Mouse (Mus musculus) small intestine, adult 2 months (tissue): ENCODE results near the gene Cdc123. TPM values are rescaled to one million over a fixed set of nuclear protein-coding genes. Genes with fewer than 3 reads are reported as not detected.

ENCODE experiments used
- H3K27ac ChIP-seq: fragments of 200-500 bp; 2 replicates; pipeline ENCODE4 v1.5.1; 2012; ENCODE audit warnings: low read depth, low read length, control low read depth, inconsistent platforms; ENCODE audit not compliant: insufficient read depth
- H3K27me3 ChIP-seq: fragments of 200-500 bp; 2 replicates; pipeline ENCODE4 v1.6.1; 2012; ENCODE audit warnings: mild to moderate bottlenecking, moderate library complexity, low read length, inconsistent platforms; ENCODE audit not compliant: control insufficient read depth, insufficient read depth
- H3K36me3 ChIP-seq: fragments of 200-500 bp; 2 replicates; pipeline ENCODE4 v1.6.1; 2012; ENCODE audit warnings: mild to moderate bottlenecking, low read length, control low read depth, inconsistent platforms; ENCODE audit not compliant: control insufficient read depth, insufficient read depth
- H3K4me1 ChIP-seq: fragments of 200-500 bp; 2 replicates; pipeline ENCODE4 v1.6.1; 2012; ENCODE audit warnings: low read length, inconsistent platforms, mixed read lengths; ENCODE audit not compliant: control insufficient read depth, insufficient read depth, insufficient read length
- H3K4me3 ChIP-seq: fragments of 200-500 bp; 2 replicates; pipeline ENCODE4 v1.5.1; 2012; ENCODE audit warnings: low read depth, mild to moderate bottlenecking, control low read depth, inconsistent platforms, low read length, moderate library complexity
- CTCF ChIP-seq: fragments of 200-500 bp; IDR thresholded peaks from 2 replicates; pipeline ENCODE4 v1.5.1; 2012; ENCODE audit warnings: low read depth, mild to moderate bottlenecking, control low read depth, inconsistent platforms, low read length, moderate library complexity, mixed read lengths; ENCODE audit not compliant: insufficient replicate concordance, insufficient read length; ENCODE audit errors: extremely low read depth
- POLR2A ChIP-seq: fragments of 200-500 bp; IDR thresholded peaks from 2 replicates; pipeline ENCODE4 v1.6.1; 2012; ENCODE audit warnings: low read depth, mild to moderate bottlenecking, control low read depth, inconsistent platforms, low read length, moderate library complexity
- WGBS: fragments of 180-500 bp; shearing (Covaris S2); methylation state at CpG from one replicate; pipeline ENCODE4 v1.1.7; 2018; 5-methylcytosine and 5-hydroxymethylcytosine counted together
- polyA plus RNA-seq: library from polyadenylated mRNA; depleted of rRNA; stranded (reverse); fragments of >200 nt; gene quantifications from 2 replicates; pipeline ENCODE4 v1.2.3, GENCODE M21; 2012; rRNA removed

Gene Cdc123
- polyA plus RNA-seq, 1 experiment, result 39.4 TPM

DNA sequence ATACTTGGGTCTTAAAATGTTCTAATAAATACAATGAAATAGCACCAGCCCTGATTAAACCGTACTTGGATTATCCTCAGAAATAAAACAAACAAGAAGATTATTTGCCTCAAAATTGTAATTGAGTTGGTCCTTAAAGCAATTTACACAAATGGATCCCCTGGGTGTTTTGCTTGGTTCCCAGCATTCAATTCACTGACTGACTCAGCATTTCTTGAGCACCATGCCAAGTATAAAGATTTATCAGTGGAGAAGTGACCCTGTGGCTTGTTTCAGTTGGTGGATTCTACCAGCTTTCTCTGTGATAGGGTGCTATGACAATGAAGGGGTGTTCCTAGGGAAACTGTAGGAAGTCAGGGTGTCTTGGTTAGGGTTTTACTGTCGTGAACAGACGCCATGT, 94.1 kb downstream of the Cdc123 start:
- Histone ChIP-seq H3K27me3 (no peaks in the 10 kb centered on the region), H3K27ac (no peak overlapping the region), H3K4me3 (no peak overlapping the region), H3K36me3 (no peaks in the 10 kb centered on the region), H3K4me1 (peaks cover 9% of the 10 kb centered on the region)
- 90% methylated on average over 3 of the region's 3 CpGs for WGBS
- no peak for TF ChIP-seq POLR2A
- TF ChIP-seq CTCF, result no peak

DNA sequence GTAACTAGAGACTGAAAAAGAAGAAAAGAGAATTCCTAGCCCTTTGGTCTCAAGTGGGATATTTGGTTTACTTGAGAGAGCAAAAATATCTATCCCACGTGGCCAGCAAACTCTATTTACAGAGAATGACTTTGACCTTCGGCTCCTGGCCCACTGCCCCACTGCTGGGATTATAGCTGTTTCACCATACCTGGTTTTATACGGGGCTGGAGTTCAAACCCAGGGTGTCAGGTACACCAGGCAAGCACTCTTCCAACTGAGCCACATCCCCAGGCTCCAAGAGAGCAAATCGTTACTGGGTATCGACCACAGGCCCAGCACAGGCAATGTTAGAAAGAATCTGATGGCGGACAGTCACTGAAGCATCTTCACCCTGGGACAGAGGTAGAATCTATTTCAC, 95.8 kb downstream of the Cdc123 start:
- whole genome bisulfite sequencing, result 47% methylated on average over 6 of the region's 6 CpGs
- H3K27me3 ChIP-seq, result no peaks in the 10 kb centered on the region
- H3K27ac ChIP-seq, result no peak overlapping the region
- no peak overlapping the region for H3K4me3 ChIP-seq
- H3K36me3 ChIP-seq, result no peaks in the 10 kb centered on the region
- H3K4me1 ChIP-seq, result peaks cover 7% of the 10 kb centered on the region
- no peak for TF ChIP-seq POLR2A
- TF ChIP-seq CTCF, result no peak

DNA sequence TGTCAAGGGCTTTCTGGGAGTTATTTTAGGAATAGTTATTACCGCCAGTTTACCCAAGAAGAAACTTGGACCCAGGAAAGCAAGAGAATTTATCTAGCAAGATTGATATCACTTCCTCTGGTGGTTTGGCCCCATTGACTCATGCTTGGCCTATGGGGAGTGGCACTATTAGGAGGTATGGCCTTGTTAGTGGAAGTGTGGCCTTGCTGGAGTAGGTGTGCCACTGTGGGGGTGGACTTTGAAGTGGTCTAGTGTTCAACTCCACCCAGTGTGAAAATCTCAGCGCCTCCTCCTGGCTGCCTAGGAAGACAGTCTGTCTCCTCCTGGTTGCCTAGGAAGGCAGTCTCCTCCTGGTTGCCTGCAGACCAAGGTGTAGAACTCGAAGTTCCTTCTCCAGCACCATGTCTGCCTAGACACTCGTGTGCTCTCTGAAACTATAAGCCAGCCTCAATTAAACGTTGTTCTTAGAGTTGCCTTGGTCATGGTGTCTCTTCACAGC, 97.4 kb downstream of the Cdc123 start:
- Histone ChIP-seq H3K27ac (peak overlapping the region; percentile 24; the same call in 1 of the 2 replicates), H3K4me1 (peaks cover 9% of the 10 kb centered on the region), H3K4me3 (no peak overlapping the region), H3K27me3 (no peaks in the 10 kb centered on the region), H3K36me3 (no peaks in the 10 kb centered on the region)
- TF ChIP-seq POLR2A (no peak), CTCF (no peak; the same call in 1 of the 2 replicates)
- WGBS, result 58% methylated on average over 5 of the region's 5 CpGs

GRCm38 (mm10) chr2:5746529-5746928, 98.4 kb downstream of the Cdc123 start:
- 80% methylated on average over 12 of the region's 12 CpGs for WGBS
- Histone ChIP-seq H3K36me3 (no peaks in the 10 kb centered on the region), H3K27ac (no peak overlapping the region), H3K4me3 (no peak overlapping the region), H3K27me3 (no peaks in the 10 kb centered on the region), H3K4me1 (peaks cover 9% of the 10 kb centered on the region)
- TF ChIP-seq POLR2A (no peak), CTCF (no peak)

Other genes with a start within 250 kb of the Cdc123 start
- gene Camk1d, start 130.6 kb downstream of the Cdc123 start, polyA plus RNA-seq, result 4.8 and 14.3 TPM in 2 replicates
- 5.3 and 9.4 TPM in 2 replicates for gene Nudt5, start 145 bp downstream of the Cdc123 start, polyA plus RNA-seq
- gene Gm13199, start 17.8 kb upstream of the Cdc123 start, polyA plus RNA-seq, result 0.93 and 1.5 TPM in 2 replicates
- gene Sec61a2, start 50.3 kb upstream of the Cdc123 start, polyA plus RNA-seq, result 4.7 and 10.7 TPM in 2 replicates
- gene Dhtkd1, start 97.6 kb upstream of the Cdc123 start, polyA plus RNA-seq, result 0.13 and 0.83 TPM in 2 replicates
- gene Upf2, start 106.3 kb upstream of the Cdc123 start, polyA plus RNA-seq, result 0.57 and 1.2 TPM in 2 replicates